Mouse (Mus musculus): ENCODE data around the gene Fpr2.

DNA sequence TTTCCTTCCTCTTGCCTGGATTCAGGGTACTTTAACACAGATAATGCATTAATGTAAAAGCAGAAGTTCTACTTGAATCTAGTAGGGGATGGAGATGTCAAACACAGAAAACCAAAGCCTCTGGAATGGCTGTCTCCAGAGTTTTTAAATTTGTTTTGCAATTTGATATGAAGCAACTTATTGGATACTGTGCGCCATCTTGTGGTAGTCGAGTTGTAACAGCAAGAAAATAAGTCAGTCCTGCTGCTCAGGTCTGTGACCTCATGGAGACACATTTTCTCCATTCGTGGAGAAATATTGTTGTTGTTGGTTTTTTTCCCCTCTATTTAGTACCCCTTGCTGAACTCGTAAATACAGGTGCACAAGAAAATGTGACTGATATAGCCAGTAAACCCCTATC, 8.4 kb downstream of the Fpr2 start:
- no peak for TF ChIP-seq CTCF (IDR thresholded peaks at IDR 0.05; ENCODE audit: borderline replicate concordance, insufficient read depth, low read length)
- TF ChIP-seq POLR2A (IDR thresholded peaks at IDR 0.05; ENCODE audit: low read depth, low read length) = no peak
